Mouse (Mus musculus) heart, embryonic 16.5 days (tissue): Measurements from ENCODE around the gene Cacna1d. TPM values are rescaled to one million over a fixed set of nuclear protein-coding genes. Genes with fewer than 3 reads are reported as not detected.

Source experiments
- ATAC-seq: fragments of 200-750 bp; cut with Nextera tagmentation; replicated peaks from 2 replicates; pipeline ENCODE4 v1.8.0; 2017; ENCODE audit warnings: moderate number of reproducible peaks; ENCODE audit not compliant: insufficient read depth, low FRiP score; ENCODE audit errors: extremely low read depth
- H3K27ac ChIP-seq: fragments of 300-500 bp; sonication (generic); 2 replicates; pipeline ENCODE4 v1.5.1; 2014; ENCODE audit warnings: mild to moderate bottlenecking, low read length, control low read depth, moderate library complexity
- H3K27me3 ChIP-seq: fragments of 300-500 bp; sonication (generic); 2 replicates; pipeline ENCODE4 v1.6.1; 2014; ENCODE audit warnings: low read length, mixed read lengths; ENCODE audit not compliant: control insufficient read depth, insufficient read depth
- H3K36me3 ChIP-seq: fragments of 300-500 bp; sonication (generic); 2 replicates; pipeline ENCODE4 v1.6.1; 2014; ENCODE audit not compliant: control insufficient read depth, insufficient read depth
- H3K4me1 ChIP-seq: fragments of 300-500 bp; sonication (generic); 2 replicates; pipeline ENCODE4 v1.6.1; 2014; ENCODE audit warnings: low read length, mixed read lengths; ENCODE audit not compliant: control insufficient read depth, insufficient read depth
- H3K4me2 ChIP-seq: fragments of 300-500 bp; sonication (generic); 2 replicates; pipeline ENCODE4 v1.6.1; 2014; ENCODE audit warnings: low read depth, mild to moderate bottlenecking, control low read depth, low read length
- H3K4me3 ChIP-seq: fragments of 300-500 bp; sonication (generic); 2 replicates; pipeline ENCODE4 v1.5.1; 2014; ENCODE audit warnings: mild to moderate bottlenecking, control low read depth, low read length
- H3K9ac ChIP-seq: fragments of 300-500 bp; sonication (generic); 2 replicates; pipeline ENCODE4 v1.6.1; 2014; ENCODE audit warnings: low read length, control low read depth
- H3K9me3 ChIP-seq: fragments of 300-500 bp; sonication (generic); replicated peaks from 2 replicates; pipeline ENCODE4 v1.6.1; 2016; ENCODE audit warnings: low read length; ENCODE audit not compliant: control insufficient read depth
- WGBS: fragments of 180-500 bp; shearing (Covaris S2); extraction: QIAGEN DNeasy Blood & Tissue Kit; methylation state at CpG from one replicate; pipeline ENCODE4 v1.1.7; 2014; 5-methylcytosine and 5-hydroxymethylcytosine counted together
- polyA plus RNA-seq: library from polyadenylated mRNA; unstranded; fragments of >200 nt; fragmentation: Nextera tagmentation; extraction: Ambion mirVana; gene quantifications from 2 replicates; pipeline ENCODE4 v1.2.1, GENCODE M21; 2015

Gene Cacna1d
- polyA plus RNA-seq, 1 experiment from 2014 or later: 4.9 TPM

GRCm38 (mm10) chr14:30519323-30519722 lies 28.1 kb upstream of the Cacna1d start:
- H3K4me3 ChIP-seq: no peak overlapping the region
- H3K27me3 ChIP-seq: no peaks in the 10 kb centered on the region
- no peak for ATAC-seq
- H3K9me3 ChIP-seq: no peaks in the 10 kb centered on the region
- no peak overlapping the region for H3K27ac ChIP-seq
- H3K4me1 ChIP-seq: no peaks in the 10 kb centered on the region
- 89% methylated on average over 5 of the region's 5 CpGs for WGBS
- no peak overlapping the region for H3K4me2 ChIP-seq
- peaks cover 55% of the 10 kb centered on the region for H3K36me3 ChIP-seq
- no peak overlapping the region for H3K9ac ChIP-seq

GRCm38 (mm10) chr14:30515931-30516723 lies 24.9 kb upstream of the Cacna1d start:
- no peak overlapping the region for H3K4me2 ChIP-seq
- H3K27me3 ChIP-seq: no peaks in the 10 kb centered on the region
- H3K27ac ChIP-seq: no peak overlapping the region
- H3K9ac ChIP-seq: no peak overlapping the region
- H3K36me3 ChIP-seq: peaks cover 34% of the 10 kb centered on the region
- H3K9me3 ChIP-seq: no peaks in the 10 kb centered on the region
- peaks cover 5% of the 10 kb centered on the region; the same call in 1 of the 2 replicates for H3K4me1 ChIP-seq
- no peak; the same call in 1 of the 2 replicates for ATAC-seq
- H3K4me3 ChIP-seq: no peak overlapping the region
- WGBS: 74% methylated on average over 13 of the region's 13 CpGs

GRCm38 (mm10) chr14:30512896-30513295 lies 21.6 kb upstream of the Cacna1d start:
- H3K27ac ChIP-seq: no peak overlapping the region
- no peaks in the 10 kb centered on the region for H3K27me3 ChIP-seq
- H3K4me2 ChIP-seq: no peak overlapping the region
- 0 out of 2 replicates have a peak, but pooled peaks have one; percentile 37 for ATAC-seq
- peaks cover 21% of the 10 kb centered on the region for H3K36me3 ChIP-seq
- no peak overlapping the region for H3K4me3 ChIP-seq
- H3K9me3 ChIP-seq: no peaks in the 10 kb centered on the region
- H3K9ac ChIP-seq: no peak overlapping the region
- 48% methylated on average over 5 of the region's 5 CpGs for WGBS
- H3K4me1 ChIP-seq: peaks cover 5% of the 10 kb centered on the region; the same call in 1 of the 2 replicates

GRCm38 (mm10) chr14:30510214-30510763 lies 19.0 kb upstream of the Cacna1d start:
- no peaks in the 10 kb centered on the region for H3K27me3 ChIP-seq
- H3K4me3 ChIP-seq: no peak overlapping the region
- H3K9me3 ChIP-seq: no peaks in the 10 kb centered on the region
- H3K36me3 ChIP-seq: peaks cover 22% of the 10 kb centered on the region
- H3K27ac ChIP-seq: no peak overlapping the region
- 91% methylated on average over 6 of the region's 6 CpGs for WGBS
- H3K9ac ChIP-seq: no peak overlapping the region
- no peak for ATAC-seq
- H3K4me2 ChIP-seq: no peak overlapping the region
- peaks cover 8% of the 10 kb centered on the region; the same call in 1 of the 2 replicates for H3K4me1 ChIP-seq

GRCm38 (mm10) chr14:30504990-30505389 lies 13.7 kb upstream of the Cacna1d start:
- Histone ChIP-seq H3K27me3 (no peaks in the 10 kb centered on the region), H3K9me3 (no peaks in the 10 kb centered on the region), H3K9ac (no peak overlapping the region), H3K4me2 (no peak overlapping the region), H3K27ac (no peak overlapping the region), H3K36me3 (peaks cover 14% of the 10 kb centered on the region), H3K4me1 (peaks cover 3% of the 10 kb centered on the region; the same call in 1 of the 2 replicates), H3K4me3 (no peak overlapping the region)
- ATAC-seq: no peak
- WGBS: 90% methylated on average over 5 of the region's 5 CpGs

- Histone ChIP-seq H3K4me3 (no peak overlapping the region), H3K4me2 (no peak overlapping the region), H3K9ac (no peak overlapping the region), H3K27me3 (no peaks in the 10 kb centered on the region), H3K27ac (no peak overlapping the region), H3K9me3 (no peaks in the 10 kb centered on the region; the same call in 1 of the 2 replicates), H3K36me3 (peaks cover 11% of the 10 kb centered on the region; the same call in 1 of the 2 replicates), H3K4me1 (peaks cover 31% of the 10 kb centered on the region)
- 56% methylated on average over 2 of the region's 2 CpGs for WGBS
- no peak for ATAC-seq
Observed at GRCm38 (mm10) chr14:30498202-30498601, 6.9 kb upstream of the Cacna1d start.

- peak; percentile 39; the same call in 1 of the 2 replicates for ATAC-seq
- Histone ChIP-seq H3K9ac (peak overlapping the region; percentile 16; the same call in 1 of the 2 replicates), H3K36me3 (peaks cover 13% of the 10 kb centered on the region), H3K27me3 (no peaks in the 10 kb centered on the region), H3K9me3 (no peaks in the 10 kb centered on the region; the same call in 1 of the 2 replicates), H3K4me2 (peak overlapping the region; percentile 48), H3K4me1 (peaks cover 45% of the 10 kb centered on the region), H3K4me3 (no peak overlapping the region), H3K27ac (peak overlapping the region; percentile 77)
- 23% methylated on average over 6 of the region's 6 CpGs for WGBS
Observed at GRCm38 (mm10) chr14:30494998-30495397, 3.7 kb upstream of the Cacna1d start.

- Histone ChIP-seq H3K4me1 (peaks cover 40% of the 10 kb centered on the region), H3K9me3 (no peaks in the 10 kb centered on the region), H3K36me3 (peaks cover 14% of the 10 kb centered on the region), H3K27me3 (no peaks in the 10 kb centered on the region), H3K27ac (no peak overlapping the region), H3K4me2 (no peak overlapping the region), H3K9ac (no peak overlapping the region), H3K4me3 (no peak overlapping the region)
- ATAC-seq: no peak
- WGBS: 16% methylated on average over 1 of the region's 1 CpGs
Observed at GRCm38 (mm10) chr14:30493276-30493675, 2.0 kb upstream of the Cacna1d start.

- H3K27ac ChIP-seq: peak within 1 kb of the TSS; percentile 89
- ATAC-seq: peak; percentile 98
- under 1% methylated on average over 39 of the region's 39 CpGs for WGBS
Observed at GRCm38 (mm10) chr14:30479361-30479948, 11.8 kb downstream of the Cacna1d start, which contains the start of gene Dcp1a. Dcp1a (plus strand) TSS chr14:30479535.

More at GRCm38 (mm10) chr14:30479361-30479948, 11.8 kb downstream of the Cacna1d start, which contains the start of gene Dcp1a:
- peaks cover 7% of the 10 kb centered on the region for H3K36me3 ChIP-seq
- peak within 1 kb of the TSS; percentile 96 for H3K4me3 ChIP-seq
- peak within 1 kb of the TSS; percentile 94 for H3K9ac ChIP-seq
- H3K4me1 ChIP-seq: peaks cover 12% of the 10 kb centered on the region
- no peaks in the 10 kb centered on the region for H3K27me3 ChIP-seq
- no peaks in the 10 kb centered on the region for H3K9me3 ChIP-seq
- H3K4me2 ChIP-seq: peak within 1 kb of the TSS; percentile 68
